Mouse (Mus musculus): Measurements from ENCODE around the gene Tmem159. TPM values are rescaled to one million over a fixed set of nuclear protein-coding genes. Genes with fewer than 3 reads are reported as not detected.

The Tmem159 gene
- polyA plus RNA-seq (2015; fragmentation: Nextera tagmentation; extraction: Ambion mirVana), result 15.6 and 17.1 TPM in 2 replicates

GRCm38 (mm10) chr7:120102164-120102972, at the start of gene Tmem159:
Gene Tmem159 (plus strand): TSS chr7:120102353.

GRCm38 (mm10) chr7:120095180-120095579, 7.0 kb upstream of the Tmem159 start, which contains the start of gene Dnah3:
Gene Dnah3 (minus strand): TSS chr7:120095280.

GRCm38 (mm10) chr7:120145191-120145590, 43.0 kb downstream of the Tmem159 start, which contains the start of gene Zp2:
Gene Zp2 (minus strand): TSS chr7:120145291.

Other genes with a start within 250 kb of the Tmem159 start
- gene Lyrm1, start 206.5 kb upstream of the Tmem159 start, polyA plus RNA-seq (2015; fragmentation: Nextera tagmentation; extraction: Ambion mirVana), result 8.6 and 10.5 TPM in 2 replicates
- gene Dcun1d3, start 206.1 kb upstream of the Tmem159 start, polyA plus RNA-seq (2015; fragmentation: Nextera tagmentation; extraction: Ambion mirVana), result 6.4 and 8.4 TPM in 2 replicates
- not detected in 2 replicates for gene Dnah3, start 7.1 kb upstream of the Tmem159 start, polyA plus RNA-seq (2015; fragmentation: Nextera tagmentation; extraction: Ambion mirVana)
- 1.5 and 1.7 TPM in 2 replicates for gene Zp2, start 42.9 kb downstream of the Tmem159 start, polyA plus RNA-seq (2015; fragmentation: Nextera tagmentation; extraction: Ambion mirVana)
- not detected in 2 replicates for gene Anks4b, start 71.5 kb downstream of the Tmem159 start, polyA plus RNA-seq (2015; fragmentation: Nextera tagmentation; extraction: Ambion mirVana)
- gene Crym, start 99.8 kb downstream of the Tmem159 start, polyA plus RNA-seq (2015; fragmentation: Nextera tagmentation; extraction: Ambion mirVana), result 37.6 and 42.5 TPM in 2 replicates
- gene Abca14, start 101.6 kb downstream of the Tmem159 start, polyA plus RNA-seq (2015; fragmentation: Nextera tagmentation; extraction: Ambion mirVana), result 0.10 and 0.13 TPM in 2 replicates
- not detected in 2 replicates for gene Abca15, start 226.3 kb downstream of the Tmem159 start, polyA plus RNA-seq (2015; fragmentation: Nextera tagmentation; extraction: Ambion mirVana)

All from skeletal muscle tissue, postnatal 0 days (tissue).